Mouse (Mus musculus): ENCODE measurements around the gene Bscl2. TPM values are rescaled to one million over a fixed set of nuclear protein-coding genes. Genes with fewer than 3 reads are reported as not detected.
"Not testable (repeated sequence)": the region's sequence is repeated elsewhere in the genome, so short reads cannot be mapped to it uniquely, and the experiment has no call there.

Bscl2 gene
- polyA plus RNA-seq, 1 experiment from 2014 or later, result 58.1 TPM

- H3K4me3 ChIP-seq (replicated peaks), result no peak overlapping the region
- peaks cover 8% of the 10 kb centered on the region for H3K4me1 ChIP-seq
- no peak for ATAC-seq (replicated peaks; ENCODE audit: low FRiP score)
- WGBS, result 61% methylated on average over 10 of the region's 10 CpGs
- no peak overlapping the region for H3K9ac ChIP-seq
- H3K27ac ChIP-seq, result no peak overlapping the region
- H3K4me2 ChIP-seq, result no peak overlapping the region
- no peaks in the 10 kb centered on the region for H3K27me3 ChIP-seq
- peaks cover 13% of the 10 kb centered on the region for H3K36me3 ChIP-seq
- no peaks in the 10 kb centered on the region for H3K9me3 ChIP-seq (replicated peaks)
These were observed 15.1 kb downstream of the Bscl2 start for GRCm38 (mm10) chr19:8852236-8852928.

DNA sequence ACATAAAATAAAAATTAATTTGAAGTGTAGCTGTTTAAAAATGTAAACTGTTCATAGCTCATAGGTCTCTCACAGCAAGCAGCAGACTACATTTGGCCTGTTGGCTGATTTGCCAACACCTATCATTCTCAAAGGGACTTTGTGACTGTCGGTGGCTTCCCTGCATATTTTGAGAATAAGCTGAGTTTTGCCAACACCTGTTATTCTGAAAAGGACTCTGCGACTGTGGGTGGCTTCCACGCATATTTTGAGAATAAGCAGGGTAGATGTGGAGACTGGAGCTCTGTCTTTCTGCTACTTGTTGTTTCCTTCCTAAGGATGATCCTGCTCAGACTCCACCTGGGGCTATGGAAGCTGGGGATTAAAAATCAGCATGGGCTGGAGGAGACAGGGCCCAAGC lies 15.8 kb downstream of the Bscl2 start:
- no peak overlapping the region for H3K9ac ChIP-seq
- H3K4me3 ChIP-seq (replicated peaks), result no peak overlapping the region
- H3K27me3 ChIP-seq, result no peaks in the 10 kb centered on the region
- ATAC-seq (replicated peaks; ENCODE audit: low FRiP score), result no peak
- no peaks in the 10 kb centered on the region for H3K9me3 ChIP-seq (replicated peaks)
- H3K4me1 ChIP-seq, result peaks cover 8% of the 10 kb centered on the region
- no peak overlapping the region for H3K27ac ChIP-seq
- WGBS, result 82% methylated on average over 3 of the region's 3 CpGs
- H3K4me2 ChIP-seq, result no peak overlapping the region
- peaks cover 7% of the 10 kb centered on the region for H3K36me3 ChIP-seq

GRCm38 (mm10) chr19:8857689-8858088 lies 20.4 kb downstream of the Bscl2 start:
- no peak for ATAC-seq (replicated peaks; ENCODE audit: low FRiP score)
- WGBS, result 51% methylated on average over 4 of the region's 4 CpGs

GRCm38 (mm10) chr19:8859018-8859417 lies 21.8 kb downstream of the Bscl2 start:
- no peak overlapping the region for H3K27ac ChIP-seq
- H3K4me2 ChIP-seq, result no peak overlapping the region
- H3K36me3 ChIP-seq, result no peaks in the 10 kb centered on the region
- no peak overlapping the region for H3K9ac ChIP-seq
- no peaks in the 10 kb centered on the region for H3K27me3 ChIP-seq
- 21% methylated on average over 1 of the region's 1 CpGs for WGBS
- H3K4me1 ChIP-seq, result no peaks in the 10 kb centered on the region
- no peaks in the 10 kb centered on the region for H3K9me3 ChIP-seq (replicated peaks)
- no peak overlapping the region for H3K4me3 ChIP-seq (replicated peaks)
- no peak for ATAC-seq (replicated peaks; ENCODE audit: low FRiP score)

More at GRCm38 (mm10) chr19:8857689-8858088, 20.4 kb downstream of the Bscl2 start:
- Histone ChIP-seq H3K27me3 (no peaks in the 10 kb centered on the region), H3K9ac (no peak overlapping the region), H3K4me2 (no peak overlapping the region), H3K36me3 (no peaks in the 10 kb centered on the region), H3K27ac (no peak overlapping the region), H3K4me3 (replicated peaks) (no peak overlapping the region), H3K4me1 (no peaks in the 10 kb centered on the region), H3K9me3 (replicated peaks) (no peaks in the 10 kb centered on the region)

- Histone ChIP-seq H3K4me1 (no peaks in the 10 kb centered on the region), H3K4me3 (replicated peaks) (no peak overlapping the region), H3K27me3 (no peaks in the 10 kb centered on the region), H3K27ac (no peak overlapping the region), H3K36me3 (no peaks in the 10 kb centered on the region), H3K9me3 (replicated peaks) (no peaks in the 10 kb centered on the region), H3K9ac (no peak overlapping the region), H3K4me2 (no peak overlapping the region)
- 83% methylated on average over 6 of the region's 6 CpGs for WGBS
- ATAC-seq (replicated peaks; ENCODE audit: low FRiP score), result no peak
These were observed 27.0 kb downstream of the Bscl2 start for GRCm38 (mm10) chr19:8864265-8864664.

DNA sequence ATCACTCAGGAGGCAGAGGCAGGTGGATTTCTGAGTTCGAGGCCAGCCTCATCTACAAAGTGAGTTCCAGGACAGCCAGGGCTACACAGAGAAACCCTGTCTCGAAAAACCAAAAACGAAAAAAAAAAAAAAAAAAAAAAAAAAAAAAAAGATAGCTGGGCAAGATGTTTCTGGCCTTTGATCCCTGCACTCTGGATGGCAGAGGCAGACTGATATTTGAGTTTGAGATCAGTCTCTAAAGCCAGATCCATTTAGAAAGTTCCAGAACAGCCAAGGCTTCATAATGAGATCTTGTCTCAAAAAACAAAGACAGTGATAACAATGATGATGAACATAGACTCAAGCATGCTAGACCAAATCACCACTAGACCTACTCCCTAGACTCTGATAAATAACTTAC lies 33.1 kb downstream of the Bscl2 start:
- H3K27ac ChIP-seq; H3K27me3 ChIP-seq; ATAC-seq (replicated peaks; ENCODE audit: low FRiP score); H3K9ac ChIP-seq; H3K9me3 ChIP-seq (replicated peaks): not testable (repeated sequence)
- WGBS, result 87% methylated on average over 3 of the region's 3 CpGs
- Histone ChIP-seq H3K36me3 (peaks cover 24% of the 10 kb centered on the region), H3K4me1 (peaks cover 13% of the 10 kb centered on the region), H3K4me2 (peak overlapping the region; percentile 79), H3K4me3 (replicated peaks) (0 out of 2 replicates have a peak overlapping the region, but pooled peaks have one; percentile 81)

- 53% methylated on average over 9 of the region's 9 CpGs for WGBS
- Histone ChIP-seq H3K4me2 (peak overlapping the region; percentile 79), H3K9me3 (replicated peaks) (no peaks in the 10 kb centered on the region), H3K27me3 (no peaks in the 10 kb centered on the region), H3K9ac (peak overlapping the region; percentile 92), H3K4me1 (peaks cover 13% of the 10 kb centered on the region), H3K36me3 (peaks cover 28% of the 10 kb centered on the region), H3K27ac (peak overlapping the region; percentile 81), H3K4me3 (replicated peaks) (peak overlapping the region; percentile 81)
- ATAC-seq (replicated peaks; ENCODE audit: low FRiP score), result peak; percentile 55
These were observed 33.6 kb downstream of the Bscl2 start for GRCm38 (mm10) chr19:8870838-8871237.

DNA sequence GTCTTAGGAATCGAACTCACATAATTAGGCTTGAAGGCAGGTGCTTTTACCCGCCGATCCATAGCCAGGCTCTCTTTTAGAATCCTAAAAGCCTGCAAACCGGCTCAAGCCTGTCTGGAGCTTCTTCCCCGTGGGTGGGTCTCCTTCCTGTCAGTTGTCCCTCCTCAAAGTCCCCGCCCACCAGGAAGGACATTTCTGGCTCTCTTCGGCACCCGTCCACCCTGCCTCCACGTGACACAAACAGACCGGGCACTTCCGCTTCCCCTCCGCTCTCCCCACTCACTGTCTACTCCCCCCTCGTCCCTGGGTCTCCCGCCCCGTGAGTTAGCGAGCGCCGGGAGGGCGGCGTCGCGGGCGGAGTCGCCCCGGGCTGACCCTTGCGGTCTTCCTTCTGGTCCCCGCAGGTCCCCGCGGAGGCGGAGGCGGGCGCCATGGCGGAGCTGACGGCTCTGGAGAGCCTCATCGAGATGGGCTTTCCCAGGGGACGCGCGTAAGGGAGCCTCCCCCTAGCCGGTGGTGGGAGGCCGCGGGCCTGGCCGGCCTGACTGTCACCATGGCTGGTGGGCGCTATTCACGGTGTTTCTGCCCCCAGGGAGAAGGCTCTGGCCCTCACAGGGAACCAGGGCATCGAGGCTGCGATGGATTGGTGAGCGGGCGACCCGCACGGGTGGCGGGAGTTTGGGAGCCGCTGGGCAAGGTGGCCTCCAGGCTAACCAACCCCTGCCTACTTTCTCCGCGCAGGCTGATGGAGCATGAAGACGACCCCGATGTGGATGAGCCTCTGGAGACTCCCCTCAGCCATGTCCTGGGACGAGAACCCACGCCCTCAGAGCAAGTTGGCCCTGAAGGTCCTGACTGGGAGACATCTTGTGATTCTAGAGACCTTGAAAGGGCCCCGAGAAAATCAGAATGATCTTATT lies 34.3 kb downstream of the Bscl2 start, which contains the start of gene Ubxn1:
Gene Ubxn1, plus strand, starts transcription at position 230 of the 920 bp plus-strand sequence.
- ATAC-seq (replicated peaks; ENCODE audit: low FRiP score), result peak; percentile 97
- H3K27me3 ChIP-seq, result no peaks in the 10 kb centered on the region
- WGBS, result under 1% methylated on average over 59 of the region's 59 CpGs
- H3K9me3 ChIP-seq (replicated peaks), result no peaks in the 10 kb centered on the region
- peak within 1 kb of the TSS; percentile 79 for H3K4me2 ChIP-seq
- H3K4me1 ChIP-seq, result peaks cover 13% of the 10 kb centered on the region
- peak within 1 kb of the TSS; percentile 81 for H3K4me3 ChIP-seq (replicated peaks)
- H3K36me3 ChIP-seq, result peaks cover 35% of the 10 kb centered on the region
- peak within 1 kb of the TSS; percentile 86 for H3K27ac ChIP-seq
- peak within 1 kb of the TSS; percentile 92 for H3K9ac ChIP-seq

- peak overlapping the region; percentile 92 for H3K9ac ChIP-seq
- H3K27me3 ChIP-seq, result no peaks in the 10 kb centered on the region
- peaks cover 13% of the 10 kb centered on the region for H3K4me1 ChIP-seq
- WGBS, result 60% methylated on average over 10 of the region's 10 CpGs
- peak overlapping the region; percentile 81 for H3K4me3 ChIP-seq (replicated peaks)
- ATAC-seq (replicated peaks; ENCODE audit: low FRiP score), result no peak
- no peaks in the 10 kb centered on the region for H3K9me3 ChIP-seq (replicated peaks)
- peaks cover 44% of the 10 kb centered on the region for H3K36me3 ChIP-seq
- peak overlapping the region; percentile 79 for H3K4me2 ChIP-seq
- H3K27ac ChIP-seq, result peak overlapping the region; percentile 86
These were observed 35.1 kb downstream of the Bscl2 start for GRCm38 (mm10) chr19:8872266-8872840.

DNA sequence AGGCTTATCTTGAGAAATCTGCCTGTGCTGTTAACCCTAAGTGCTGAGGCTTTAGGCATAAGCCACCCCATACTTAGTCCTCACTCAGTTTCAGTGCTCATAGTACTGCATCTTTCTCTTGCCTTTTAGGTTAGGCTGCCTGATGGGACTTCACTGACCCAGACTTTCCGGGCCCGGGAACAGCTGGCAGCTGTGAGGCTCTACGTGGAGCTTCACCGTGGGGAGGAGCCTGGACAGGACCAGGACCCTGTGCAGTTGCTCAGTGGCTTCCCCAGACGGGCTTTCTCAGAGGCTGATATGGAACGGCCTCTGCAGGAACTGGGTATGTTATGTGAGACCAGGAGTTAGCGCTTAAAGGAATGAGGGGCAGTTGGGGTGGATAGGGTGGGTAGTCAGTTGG lies 37.8 kb downstream of the Bscl2 start:
- no peak for ATAC-seq (replicated peaks; ENCODE audit: low FRiP score)
- H3K9ac ChIP-seq, result no peak overlapping the region
- no peak overlapping the region for H3K27ac ChIP-seq
- H3K4me2 ChIP-seq, result no peak overlapping the region
- WGBS, result 96% methylated on average over 7 of the region's 7 CpGs
- H3K9me3 ChIP-seq (replicated peaks), result no peaks in the 10 kb centered on the region
- H3K27me3 ChIP-seq, result no peaks in the 10 kb centered on the region
- H3K4me3 ChIP-seq (replicated peaks), result no peak overlapping the region
- peaks cover 23% of the 10 kb centered on the region for H3K4me1 ChIP-seq
- peaks cover 56% of the 10 kb centered on the region for H3K36me3 ChIP-seq

DNA sequence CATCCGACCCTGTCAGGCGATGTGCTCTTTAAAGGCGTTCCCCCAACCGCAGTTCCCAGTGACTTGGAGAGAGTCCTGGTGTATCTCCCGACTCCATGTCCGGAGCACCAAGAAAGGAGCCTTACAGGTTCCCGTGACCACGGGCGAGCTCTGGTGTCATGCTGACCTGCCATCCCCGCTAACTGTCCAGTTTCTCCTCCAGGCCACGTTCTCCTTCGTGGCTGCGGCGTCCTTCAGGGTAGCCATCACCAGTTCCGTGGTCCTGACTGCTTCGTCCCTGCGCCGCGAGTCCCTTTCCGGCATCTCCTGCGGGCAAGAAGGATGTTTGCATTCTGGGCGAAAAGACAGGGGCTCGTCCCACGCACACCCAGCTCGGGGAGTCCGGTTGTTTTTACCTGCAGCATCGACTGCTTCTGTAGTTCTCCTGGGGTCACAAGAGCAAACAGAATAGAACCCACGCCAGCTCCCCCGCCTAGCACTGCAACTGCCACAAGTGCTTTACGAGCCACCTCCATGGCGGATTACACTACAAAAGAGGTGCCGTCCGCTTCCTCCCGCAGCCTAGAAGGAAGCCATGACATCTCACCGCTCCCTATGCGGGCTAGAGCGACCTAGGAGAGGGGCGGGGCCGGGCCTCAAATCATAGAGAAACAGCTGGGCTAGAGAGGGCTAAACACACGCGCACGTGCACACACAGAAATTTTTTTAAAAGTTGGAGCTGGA lies 43.2 kb downstream of the Bscl2 start, which contains the start of gene Uqcc3:
Gene Uqcc3, minus strand, starts transcription at position 613 of the 723 bp plus-strand sequence.
- Histone ChIP-seq H3K27ac (peak within 1 kb of the TSS; percentile 92), H3K9me3 (replicated peaks) (no peaks in the 10 kb centered on the region), H3K27me3 (no peaks in the 10 kb centered on the region), H3K4me3 (replicated peaks) (peak within 1 kb of the TSS; percentile 79), H3K4me1 (peaks cover 15% of the 10 kb centered on the region), H3K36me3 (peaks cover 31% of the 10 kb centered on the region), H3K9ac (peak within 1 kb of the TSS; percentile 78), H3K4me2 (peak within 1 kb of the TSS; percentile 79)
- under 1% methylated on average over 42 of the region's 42 CpGs for WGBS
- ATAC-seq (replicated peaks; ENCODE audit: low FRiP score), result peak; percentile 97

Measured in kidney, embryonic 15.5 days (tissue).